Mouse (Mus musculus) v-Abl transformed pro-B cells (cell line): Measurements from ENCODE around the gene Lgals7.

Source experiments
- in situ Hi-C, 2 experiments: fragments of 400-800 bp; cut with MboI; formaldehyde crosslinking; loops; one replicate each; pipeline ENCODE4 v1.15.1; 2025; ENCODE audit not compliant: unreplicated experiment in 2 of 2

Gene Lgals7

GRCm38 (mm10) chr7:28825686-28826401, 37.8 kb upstream of the Lgals7 start:
- in situ Hi-C loops = no loop called here

GRCm38 (mm10) chr7:28826402-28826772, 37.3 kb upstream of the Lgals7 start:
- in situ Hi-C loops = no loop called here

- in situ Hi-C loops = no loop called here
These were observed 36.3 kb upstream of the Lgals7 start for GRCm38 (mm10) chr7:28827338-28827737.

GRCm38 (mm10) chr7:28829821-28830220, 33.8 kb upstream of the Lgals7 start:
- in situ Hi-C loops = no loop called here

GRCm38 (mm10) chr7:28830981-28831380, 32.7 kb upstream of the Lgals7 start:
- in situ Hi-C loops = no loop called here

GRCm38 (mm10) chr7:28831411-28832125, 32.1 kb upstream of the Lgals7 start:
- in situ Hi-C loops = no loop called here

GRCm38 (mm10) chr7:28832137-28832536, 31.5 kb upstream of the Lgals7 start:
- in situ Hi-C loops = no loop called here

GRCm38 (mm10) chr7:28833723-28834347, 29.8 kb upstream of the Lgals7 start, which contains the start of gene Lgals4:
Lgals4 (plus strand) TSS chr7:28833854.
- in situ Hi-C loops = no loop called here

- in situ Hi-C loops = no loop called here
These were observed 26.7 kb upstream of the Lgals7 start for GRCm38 (mm10) chr7:28836936-28837335.

- in situ Hi-C loops = no loop called here
These were observed 25.3 kb upstream of the Lgals7 start for GRCm38 (mm10) chr7:28838331-28838730.

- in situ Hi-C loops = no loop called here
These were observed 16.4 kb upstream of the Lgals7 start for GRCm38 (mm10) chr7:28847273-28847672.

- in situ Hi-C loops = no loop called here
These were observed 13.9 kb upstream of the Lgals7 start for GRCm38 (mm10) chr7:28849700-28850236.

GRCm38 (mm10) chr7:28850642-28851041, 13.0 kb upstream of the Lgals7 start:
- in situ Hi-C loops = no loop called here

- in situ Hi-C loops = no loop called here
These were observed 3.7 kb upstream of the Lgals7 start for GRCm38 (mm10) chr7:28859953-28860352.

GRCm38 (mm10) chr7:28860898-28861297, 2.8 kb upstream of the Lgals7 start:
- in situ Hi-C loops = no loop called here

- in situ Hi-C loops = no loop called here
These were observed 695 bp upstream of the Lgals7 start for GRCm38 (mm10) chr7:28862817-28863499.

GRCm38 (mm10) chr7:28864288-28864750, 666 bp downstream of the Lgals7 start:
- in situ Hi-C loops = no loop called here

- in situ Hi-C loops = loop anchor here (5.0 kb wide), 1 partner anchor 68 kb away; no protein-coding TSS in a partner anchor
These were observed 2.0 kb downstream of the Lgals7 start for GRCm38 (mm10) chr7:28865481-28866300.

- in situ Hi-C loops = loop anchor here (5.0 kb wide), 1 partner anchor 70 kb away; no protein-coding TSS in a partner anchor
These were observed 3.3 kb downstream of the Lgals7 start for GRCm38 (mm10) chr7:28866769-28867507.
